Mouse (Mus musculus) right cerebral cortex, postnatal 4 days (tissue): ENCODE data around the gene Nup88.
A peak's percentile ranks its signal among the peaks of the same experiment; 100 is the strongest.

Experiments
- DNase-seq: peaks from one replicate; pipeline ENCODE4 v3.0.0-alpha.2; 2022

Nup88 gene

GRCm38 (mm10) chr11:70969821-70970559, at the start of gene Nup88, which contains the start of gene Rpain:
TSS of gene Nup88 (minus strand) at chr11:70969973.
TSS of gene Rpain (plus strand) at chr11:70970213.
- peak; percentile 86 for DNase-seq

- no peak for DNase-seq
Measured at GRCm38 (mm10) chr11:71018416-71019200, 48.8 kb upstream of the Nup88 start.

GRCm38 (mm10) chr11:71017051-71017450, 47.3 kb upstream of the Nup88 start:
- no peak for DNase-seq

GRCm38 (mm10) chr11:71012743-71013142, 43.0 kb upstream of the Nup88 start:
- no peak for DNase-seq

- no peak for DNase-seq
Measured at GRCm38 (mm10) chr11:71008321-71008720, 38.5 kb upstream of the Nup88 start.

GRCm38 (mm10) chr11:71007831-71008230, 38.1 kb upstream of the Nup88 start:
- no peak for DNase-seq

- DNase-seq: no peak
Measured at GRCm38 (mm10) chr11:71007026-71007425, 37.3 kb upstream of the Nup88 start.

GRCm38 (mm10) chr11:71005046-71005445, 35.3 kb upstream of the Nup88 start:
- no peak for DNase-seq

GRCm38 (mm10) chr11:71004316-71004773, 34.6 kb upstream of the Nup88 start, which contains the start of gene Dhx33:
TSS of gene Dhx33 (minus strand) at chr11:71004437.
- DNase-seq: peak; percentile 95

- DNase-seq: no peak
Measured at GRCm38 (mm10) chr11:71003611-71004315, 34.0 kb upstream of the Nup88 start.

- DNase-seq: no peak
Measured at GRCm38 (mm10) chr11:71001167-71001566, 31.4 kb upstream of the Nup88 start.

GRCm38 (mm10) chr11:70982557-70983228, 12.9 kb upstream of the Nup88 start, which contains the start of gene C1qbp:
TSS of gene C1qbp (minus strand) at chr11:70983026.
- peak; percentile 98 for DNase-seq

- DNase-seq: no peak
Measured at GRCm38 (mm10) chr11:70982030-70982429, 12.3 kb upstream of the Nup88 start.

- no peak for DNase-seq
Measured at GRCm38 (mm10) chr11:70980751-70981510, 11.2 kb upstream of the Nup88 start.

- DNase-seq: no peak
Measured at GRCm38 (mm10) chr11:70980232-70980631, 10.5 kb upstream of the Nup88 start.

- no peak for DNase-seq
Measured at GRCm38 (mm10) chr11:70977293-70977692, 7.5 kb upstream of the Nup88 start.

- no peak for DNase-seq
Measured at GRCm38 (mm10) chr11:70975193-70975592, 5.4 kb upstream of the Nup88 start.

GRCm38 (mm10) chr11:70973947-70974346, 4.2 kb upstream of the Nup88 start:
- DNase-seq: no peak

- DNase-seq: no peak
Measured at GRCm38 (mm10) chr11:70972586-70972985, 2.8 kb upstream of the Nup88 start.

GRCm38 (mm10) chr11:70970560-70971540, 1.1 kb upstream of the Nup88 start:
- no peak for DNase-seq
